Mouse (Mus musculus): ENCODE results near the gene Pus10. TPM values are rescaled to one million over a fixed set of nuclear protein-coding genes. Genes with fewer than 3 reads are reported as not detected.

Pus10 gene
- polyA plus RNA-seq, 1 experiment from 2014 or later = 41.0 TPM

GRCm38 (mm10) chr11:23699414-23700095, 34.1 kb downstream of the Pus10 start:
- no peaks in the 10 kb centered on the region for H3K36me3 ChIP-seq (replicated peaks; ENCODE audit: control insufficient read depth, insufficient read depth, low read depth, low read length)
- ATAC-seq (replicated peaks; ENCODE audit: insufficient number of reproducible peaks, low FRiP score, low TSS enrichment, low read depth) = no peak
- no peaks in the 10 kb centered on the region for H3K4me1 ChIP-seq (ENCODE audit: control insufficient read depth, insufficient read depth, low read length)
- H3K27ac ChIP-seq (replicated peaks; ENCODE audit: low read depth, low read length) = no peak overlapping the region
- 55% methylated on average over 3 of the region's 3 CpGs for whole genome bisulfite sequencing
- no peak overlapping the region for H3K4me2 ChIP-seq (ENCODE audit: low read depth, low read length)
- H3K9ac ChIP-seq (replicated peaks; ENCODE audit: low read length) = no peak overlapping the region
- no peaks in the 10 kb centered on the region for H3K27me3 ChIP-seq (ENCODE audit: control insufficient read depth, insufficient read depth, low read length)
- no peak for DNase-seq (ENCODE audit: low spot score)
- H3K9me3 ChIP-seq (replicated peaks; ENCODE audit: control insufficient read depth, low read length) = no peaks in the 10 kb centered on the region
- H3K4me3 ChIP-seq (ENCODE audit: low read depth, low read length) = no peak overlapping the region

- no peaks in the 10 kb centered on the region for H3K27me3 ChIP-seq (ENCODE audit: control insufficient read depth, insufficient read depth, low read length)
- DNase-seq (ENCODE audit: low spot score) (no peak), ATAC-seq (replicated peaks; ENCODE audit: insufficient number of reproducible peaks, low FRiP score, low TSS enrichment, low read depth) (no peak)
- no peaks in the 10 kb centered on the region for H3K9me3 ChIP-seq (replicated peaks; ENCODE audit: control insufficient read depth, low read length)
- no peak overlapping the region for H3K27ac ChIP-seq (replicated peaks; ENCODE audit: low read depth, low read length)
- no peak overlapping the region for H3K4me2 ChIP-seq (ENCODE audit: low read depth, low read length)
- no peaks in the 10 kb centered on the region for H3K4me1 ChIP-seq (ENCODE audit: control insufficient read depth, insufficient read depth, low read length)
- no peaks in the 10 kb centered on the region for H3K36me3 ChIP-seq (replicated peaks; ENCODE audit: control insufficient read depth, insufficient read depth, low read depth, low read length)
- no peak overlapping the region for H3K4me3 ChIP-seq (ENCODE audit: low read depth, low read length)
- no peak overlapping the region for H3K9ac ChIP-seq (replicated peaks; ENCODE audit: low read length)
- 93% methylated on average over 3 of the region's 3 CpGs for WGBS
Measured at GRCm38 (mm10) chr11:23701831-23702230, 36.4 kb downstream of the Pus10 start.

- H3K4me3 ChIP-seq (ENCODE audit: low read depth, low read length) = no peak overlapping the region
- 89% methylated on average over 7 of the region's 7 CpGs for WGBS
- H3K27me3 ChIP-seq (ENCODE audit: control insufficient read depth, insufficient read depth, low read length) = no peaks in the 10 kb centered on the region
- no peaks in the 10 kb centered on the region for H3K9me3 ChIP-seq (replicated peaks; ENCODE audit: control insufficient read depth, low read length)
- DNase-seq (ENCODE audit: low spot score) = no peak
- H3K9ac ChIP-seq (replicated peaks; ENCODE audit: low read length) = no peak overlapping the region
- no peak overlapping the region for H3K27ac ChIP-seq (replicated peaks; ENCODE audit: low read depth, low read length)
- peaks cover 3% of the 10 kb centered on the region; the same call in 1 of the 2 replicates for H3K36me3 ChIP-seq (replicated peaks; ENCODE audit: control insufficient read depth, insufficient read depth, low read depth, low read length)
- no peaks in the 10 kb centered on the region for H3K4me1 ChIP-seq (ENCODE audit: control insufficient read depth, insufficient read depth, low read length)
- H3K4me2 ChIP-seq (ENCODE audit: low read depth, low read length) = no peak overlapping the region
- ATAC-seq (replicated peaks; ENCODE audit: insufficient number of reproducible peaks, low FRiP score, low TSS enrichment, low read depth) = no peak
Measured at GRCm38 (mm10) chr11:23704604-23705294, 39.3 kb downstream of the Pus10 start.

- 91% methylated on average over 3 of the region's 3 CpGs for WGBS
- Histone ChIP-seq H3K9ac (replicated peaks; ENCODE audit: low read length) (no peak overlapping the region), H3K4me2 (ENCODE audit: low read depth, low read length) (no peak overlapping the region), H3K4me1 (ENCODE audit: control insufficient read depth, insufficient read depth, low read length) (no peaks in the 10 kb centered on the region), H3K27me3 (ENCODE audit: control insufficient read depth, insufficient read depth, low read length) (no peaks in the 10 kb centered on the region), H3K9me3 (replicated peaks; ENCODE audit: control insufficient read depth, low read length) (no peaks in the 10 kb centered on the region), H3K27ac (replicated peaks; ENCODE audit: low read depth, low read length) (no peak overlapping the region), H3K4me3 (ENCODE audit: low read depth, low read length) (no peak overlapping the region), H3K36me3 (replicated peaks; ENCODE audit: control insufficient read depth, insufficient read depth, low read depth, low read length) (peaks cover 3% of the 10 kb centered on the region)
- DNase-seq (ENCODE audit: low spot score) (no peak), ATAC-seq (replicated peaks; ENCODE audit: insufficient number of reproducible peaks, low FRiP score, low TSS enrichment, low read depth) (no peak)
Measured at GRCm38 (mm10) chr11:23712299-23712698, 46.8 kb downstream of the Pus10 start.

GRCm38 (mm10) chr11:23718856-23719255, 53.4 kb downstream of the Pus10 start:
- Histone ChIP-seq H3K27ac (replicated peaks; ENCODE audit: low read depth, low read length) (no peak overlapping the region), H3K36me3 (replicated peaks; ENCODE audit: control insufficient read depth, insufficient read depth, low read depth, low read length) (peaks cover 3% of the 10 kb centered on the region), H3K4me1 (ENCODE audit: control insufficient read depth, insufficient read depth, low read length) (no peaks in the 10 kb centered on the region), H3K4me2 (ENCODE audit: low read depth, low read length) (no peak overlapping the region), H3K27me3 (ENCODE audit: control insufficient read depth, insufficient read depth, low read length) (no peaks in the 10 kb centered on the region), H3K9me3 (replicated peaks; ENCODE audit: control insufficient read depth, low read length) (no peaks in the 10 kb centered on the region), H3K9ac (replicated peaks; ENCODE audit: low read length) (no peak overlapping the region), H3K4me3 (ENCODE audit: low read depth, low read length) (no peak overlapping the region)
- DNase-seq (ENCODE audit: low spot score) (no peak), ATAC-seq (replicated peaks; ENCODE audit: insufficient number of reproducible peaks, low FRiP score, low TSS enrichment, low read depth) (no peak)
- 94% methylated on average over 2 of the region's 2 CpGs for WGBS

- no peaks in the 10 kb centered on the region for H3K4me1 ChIP-seq (ENCODE audit: control insufficient read depth, insufficient read depth, low read length)
- no peak for ATAC-seq (replicated peaks; ENCODE audit: insufficient number of reproducible peaks, low FRiP score, low TSS enrichment, low read depth)
- H3K9me3 ChIP-seq (replicated peaks; ENCODE audit: control insufficient read depth, low read length) = no peaks in the 10 kb centered on the region
- no peak overlapping the region for H3K9ac ChIP-seq (replicated peaks; ENCODE audit: low read length)
- H3K4me3 ChIP-seq (ENCODE audit: low read depth, low read length) = no peak overlapping the region
- no peak overlapping the region for H3K27ac ChIP-seq (replicated peaks; ENCODE audit: low read depth, low read length)
- no peak overlapping the region for H3K4me2 ChIP-seq (ENCODE audit: low read depth, low read length)
- H3K27me3 ChIP-seq (ENCODE audit: control insufficient read depth, insufficient read depth, low read length) = no peaks in the 10 kb centered on the region
- no peak for DNase-seq (ENCODE audit: low spot score)
- peaks cover 3% of the 10 kb centered on the region for H3K36me3 ChIP-seq (replicated peaks; ENCODE audit: control insufficient read depth, insufficient read depth, low read depth, low read length)
- WGBS = 88% methylated on average over 3 of the region's 3 CpGs
Measured at GRCm38 (mm10) chr11:23719825-23720224, 54.4 kb downstream of the Pus10 start.

- Histone ChIP-seq H3K27ac (replicated peaks; ENCODE audit: low read depth, low read length) (no peak overlapping the region), H3K9me3 (replicated peaks; ENCODE audit: control insufficient read depth, low read length) (no peaks in the 10 kb centered on the region), H3K4me1 (ENCODE audit: control insufficient read depth, insufficient read depth, low read length) (no peaks in the 10 kb centered on the region), H3K27me3 (ENCODE audit: control insufficient read depth, insufficient read depth, low read length) (no peaks in the 10 kb centered on the region), H3K36me3 (replicated peaks; ENCODE audit: control insufficient read depth, insufficient read depth, low read depth, low read length) (peaks cover 3% of the 10 kb centered on the region), H3K4me3 (ENCODE audit: low read depth, low read length) (no peak overlapping the region), H3K4me2 (ENCODE audit: low read depth, low read length) (no peak overlapping the region), H3K9ac (replicated peaks; ENCODE audit: low read length) (no peak overlapping the region)
- ATAC-seq (replicated peaks; ENCODE audit: insufficient number of reproducible peaks, low FRiP score, low TSS enrichment, low read depth) (no peak; the same call in 1 of the 2 replicates), DNase-seq (ENCODE audit: low spot score) (no peak)
- WGBS = 34% methylated on average over 2 of the region's 2 CpGs
Measured at GRCm38 (mm10) chr11:23722326-23722725, 56.9 kb downstream of the Pus10 start.

- Histone ChIP-seq H3K27me3 (ENCODE audit: control insufficient read depth, insufficient read depth, low read length) (no peaks in the 10 kb centered on the region), H3K27ac (replicated peaks; ENCODE audit: low read depth, low read length) (no peak overlapping the region), H3K4me2 (ENCODE audit: low read depth, low read length) (no peak overlapping the region), H3K4me1 (ENCODE audit: control insufficient read depth, insufficient read depth, low read length) (no peaks in the 10 kb centered on the region), H3K4me3 (ENCODE audit: low read depth, low read length) (no peak overlapping the region), H3K9me3 (replicated peaks; ENCODE audit: control insufficient read depth, low read length) (no peaks in the 10 kb centered on the region), H3K9ac (replicated peaks; ENCODE audit: low read length) (no peak overlapping the region), H3K36me3 (replicated peaks; ENCODE audit: control insufficient read depth, insufficient read depth, low read depth, low read length) (no peaks in the 10 kb centered on the region; the same call in 1 of the 2 replicates)
- ATAC-seq (replicated peaks; ENCODE audit: insufficient number of reproducible peaks, low FRiP score, low TSS enrichment, low read depth) (no peak), DNase-seq (ENCODE audit: low spot score) (no peak)
- 90% methylated on average over 2 of the region's 2 CpGs for WGBS
Measured at GRCm38 (mm10) chr11:23725850-23726249, 60.4 kb downstream of the Pus10 start.
